Mouse (Mus musculus) lung, embryonic 16.5 days (tissue): ENCODE results near the gene Mtrex. TPM values are rescaled to one million over a fixed set of nuclear protein-coding genes. Genes with fewer than 3 reads are reported as not detected.

Source experiments
- ATAC-seq: fragments of 200-750 bp; cut with Nextera tagmentation; 2 replicates; pipeline ENCODE4 v1.8.0; 2017; ENCODE audit warnings: low read depth, mild to moderate bottlenecking, moderate library complexity
- H3K27ac ChIP-seq: fragments of 300-500 bp; sonication (generic); 2 replicates; pipeline ENCODE4 v1.5.1; 2014; ENCODE audit warnings: mild to moderate bottlenecking, control low read depth, low read length
- H3K27me3 ChIP-seq: fragments of 300-500 bp; sonication (generic); 2 replicates; pipeline ENCODE4 v1.6.1; 2014; ENCODE audit warnings: low read depth, low read length, mixed read lengths; ENCODE audit not compliant: control insufficient read depth, insufficient read depth
- H3K36me3 ChIP-seq: fragments of 300-500 bp; sonication (generic); 2 replicates; pipeline ENCODE4 v1.6.1; 2014; ENCODE audit warnings: low read length; ENCODE audit not compliant: control insufficient read depth, insufficient read depth
- H3K4me1 ChIP-seq: fragments of 300-500 bp; sonication (generic); replicated peaks from 2 replicates; pipeline ENCODE4 v1.6.1; 2014; ENCODE audit warnings: low read length, mixed read lengths; ENCODE audit not compliant: control insufficient read depth, insufficient read depth
- H3K4me2 ChIP-seq: fragments of 300-500 bp; sonication (generic); 2 replicates; pipeline ENCODE4 v1.6.1; 2014; ENCODE audit warnings: low read depth, low read length, control low read depth
- H3K4me3 ChIP-seq: fragments of 300-500 bp; sonication (generic); 2 replicates; pipeline ENCODE4 v1.5.1; 2014; ENCODE audit warnings: mild to moderate bottlenecking, low read length, control low read depth
- H3K9ac ChIP-seq: fragments of 300-500 bp; sonication (generic); 2 replicates; pipeline ENCODE4 v1.6.1; 2014; ENCODE audit warnings: low read length, control low read depth
- H3K9me3 ChIP-seq: fragments of 300-500 bp; sonication (generic); 2 replicates; pipeline ENCODE4 v1.6.1; 2016; ENCODE audit warnings: low read length; ENCODE audit not compliant: control insufficient read depth
- WGBS: fragments of 180-500 bp; shearing (Covaris S2); extraction: QIAGEN DNeasy Blood & Tissue Kit; methylation state at CpG from one replicate; pipeline ENCODE4 v1.1.7; 2014; 5-methylcytosine and 5-hydroxymethylcytosine counted together
- polyA plus RNA-seq: library from polyadenylated mRNA; unstranded; fragments of >200 nt; fragmentation: Nextera tagmentation; extraction: Ambion mirVana; gene quantifications from 2 replicates; pipeline ENCODE4 v1.2.1, GENCODE M21; 2015

Mtrex gene
- polyA plus RNA-seq, 1 experiment from 2014 or later: 67.0 TPM

DNA sequence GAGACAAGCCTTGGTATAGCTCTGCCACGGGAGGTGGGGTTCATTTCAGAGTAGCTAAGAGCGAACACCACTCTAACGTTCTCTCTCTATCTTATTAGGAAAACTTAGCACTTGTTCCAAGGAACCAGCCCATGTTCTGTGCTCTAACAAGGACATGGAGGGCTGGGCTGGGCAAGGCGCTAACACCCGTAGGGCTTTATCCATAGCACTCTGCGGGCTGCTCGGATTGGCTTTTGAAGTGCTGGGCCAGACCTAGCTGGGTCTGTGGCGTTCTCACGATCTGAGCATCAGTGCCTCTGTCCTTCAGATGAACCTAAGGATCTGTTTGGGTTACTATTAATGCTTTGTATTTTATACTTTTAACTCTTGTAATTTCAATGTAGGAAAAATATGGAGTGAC, 66.3 kb downstream of the Mtrex start:
- peaks cover 10% of the 10 kb centered on the region for H3K4me1 ChIP-seq
- no peak overlapping the region for H3K9ac ChIP-seq
- ATAC-seq: no peak
- no peaks in the 10 kb centered on the region for H3K9me3 ChIP-seq
- no peaks in the 10 kb centered on the region for H3K27me3 ChIP-seq
- WGBS: 85% methylated on average over 9 of the region's 9 CpGs
- peaks cover 23% of the 10 kb centered on the region for H3K36me3 ChIP-seq
- H3K4me2 ChIP-seq: no peak overlapping the region
- no peak overlapping the region for H3K27ac ChIP-seq
- no peak overlapping the region for H3K4me3 ChIP-seq

DNA sequence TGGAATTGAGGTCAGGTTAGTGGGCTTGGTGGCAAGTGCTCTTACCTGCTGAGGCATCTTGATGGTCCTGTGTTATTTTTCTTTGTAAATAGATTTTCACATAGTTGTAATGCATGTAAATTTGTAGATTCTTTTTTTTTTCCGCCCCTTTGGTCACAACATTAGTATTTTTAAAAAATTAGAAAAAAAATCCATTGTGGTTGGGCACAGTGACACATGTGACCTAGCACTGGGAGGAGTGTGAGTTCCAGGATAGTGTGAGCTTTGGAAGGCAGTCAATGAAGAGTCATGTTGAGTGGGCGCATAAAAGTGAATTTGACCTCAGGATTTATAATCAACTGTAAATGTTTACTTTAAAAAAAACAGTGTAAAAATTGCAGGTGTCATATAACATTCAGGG, 66.8 kb downstream of the Mtrex start:
- H3K36me3 ChIP-seq: peaks cover 18% of the 10 kb centered on the region

DNA sequence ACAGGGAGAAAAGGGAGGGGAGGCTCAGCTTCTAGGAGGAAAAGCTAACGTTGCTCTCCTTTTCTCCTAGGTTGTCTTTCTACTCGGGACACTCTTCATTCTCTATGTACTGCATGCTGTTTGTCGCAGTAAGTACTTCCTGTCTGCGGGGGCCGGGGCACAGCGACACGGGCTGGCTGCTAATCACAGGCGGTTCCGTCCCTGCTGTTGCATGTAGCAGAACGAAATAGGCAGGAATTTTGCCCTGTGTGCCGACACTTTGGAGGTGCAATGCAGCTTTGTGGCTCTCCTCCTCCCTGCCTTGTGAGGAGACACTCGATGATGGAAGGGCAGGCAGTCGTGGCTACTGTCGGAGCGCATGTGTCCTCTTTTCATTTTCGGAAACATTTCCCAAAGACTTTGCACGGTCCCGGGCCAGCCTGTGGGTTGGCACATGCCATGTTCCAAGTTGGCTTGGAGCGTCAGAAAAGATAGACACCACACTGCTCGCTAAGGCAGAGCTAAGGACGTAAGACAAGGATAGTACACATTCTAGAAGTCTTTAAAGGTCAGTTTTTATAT, 67.5 kb downstream of the Mtrex start:
- Histone ChIP-seq H3K4me1 (peaks cover 10% of the 10 kb centered on the region), H3K9me3 (no peaks in the 10 kb centered on the region), H3K27me3 (no peaks in the 10 kb centered on the region), H3K9ac (no peak overlapping the region), H3K4me2 (no peak overlapping the region), H3K4me3 (no peak overlapping the region), H3K27ac (no peak overlapping the region), H3K36me3 (peaks cover 15% of the 10 kb centered on the region)
- WGBS: 86% methylated on average over 21 of the region's 21 CpGs
- no peak for ATAC-seq

More for the DNA sequence above, 66.8 kb downstream of the Mtrex start:
- WGBS: 71% methylated on average over 2 of the region's 2 CpGs
- H3K27ac ChIP-seq: no peak overlapping the region
- no peak overlapping the region for H3K9ac ChIP-seq
- no peak overlapping the region for H3K4me2 ChIP-seq
- H3K9me3 ChIP-seq: no peaks in the 10 kb centered on the region
- no peak overlapping the region for H3K4me3 ChIP-seq
- peaks cover 10% of the 10 kb centered on the region for H3K4me1 ChIP-seq
- no peaks in the 10 kb centered on the region for H3K27me3 ChIP-seq
- no peak for ATAC-seq

DNA sequence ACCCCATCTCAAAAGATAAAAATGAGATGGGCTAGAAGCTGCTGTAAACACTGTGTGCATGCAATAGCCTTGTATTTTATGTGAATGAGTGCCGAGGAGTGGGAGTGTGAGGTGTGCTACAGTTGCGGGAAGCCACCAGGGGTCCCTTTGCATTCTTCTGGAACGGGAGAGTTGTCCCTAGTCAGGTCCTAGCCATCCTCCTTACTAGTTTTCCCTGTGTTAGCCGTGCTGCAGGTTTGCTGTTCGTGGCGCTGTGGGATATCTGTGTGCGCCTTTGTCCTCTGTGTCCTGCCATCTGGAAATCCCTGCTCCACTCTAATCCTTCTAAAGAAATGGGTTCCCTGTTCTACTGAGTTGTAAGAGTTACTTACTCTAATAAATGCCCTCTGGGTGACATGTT, 69.3 kb downstream of the Mtrex start:
- Histone ChIP-seq H3K9me3 (no peaks in the 10 kb centered on the region), H3K9ac (no peak overlapping the region), H3K27me3 (no peaks in the 10 kb centered on the region), H3K4me1 (peaks cover 10% of the 10 kb centered on the region), H3K4me2 (no peak overlapping the region), H3K36me3 (peaks cover 15% of the 10 kb centered on the region), H3K27ac (no peak overlapping the region), H3K4me3 (no peak overlapping the region)
- 87% methylated on average over 7 of the region's 7 CpGs for WGBS
- ATAC-seq: no peak

DNA sequence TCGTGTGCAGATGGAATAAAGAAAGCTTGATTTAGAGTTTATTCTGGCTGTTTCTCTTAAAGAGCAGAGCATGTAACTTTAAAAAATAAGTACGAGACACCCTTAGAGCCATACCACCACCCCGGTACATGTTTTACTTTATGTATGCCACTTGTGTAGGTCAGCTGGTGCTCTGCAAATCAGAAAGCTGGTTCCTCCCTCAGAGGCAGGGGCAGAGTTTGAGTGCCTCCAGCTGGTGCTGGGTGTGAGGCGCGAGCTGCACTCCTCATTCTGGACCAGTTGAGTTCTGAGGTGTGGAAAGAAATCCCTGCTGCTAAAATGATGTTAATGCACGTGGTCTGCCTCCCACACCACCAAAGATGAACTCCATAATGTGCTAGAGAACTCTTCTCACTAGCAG, 72.8 kb downstream of the Mtrex start:
- Histone ChIP-seq H3K36me3 (peaks cover 10% of the 10 kb centered on the region), H3K9ac (no peak overlapping the region), H3K9me3 (no peaks in the 10 kb centered on the region), H3K4me1 (no peaks in the 10 kb centered on the region; the same call in 1 of the 2 replicates), H3K4me3 (no peak overlapping the region), H3K27me3 (no peaks in the 10 kb centered on the region), H3K4me2 (no peak overlapping the region), H3K27ac (no peak overlapping the region)
- WGBS: 56% methylated on average over 6 of the region's 6 CpGs
- no peak for ATAC-seq

DNA sequence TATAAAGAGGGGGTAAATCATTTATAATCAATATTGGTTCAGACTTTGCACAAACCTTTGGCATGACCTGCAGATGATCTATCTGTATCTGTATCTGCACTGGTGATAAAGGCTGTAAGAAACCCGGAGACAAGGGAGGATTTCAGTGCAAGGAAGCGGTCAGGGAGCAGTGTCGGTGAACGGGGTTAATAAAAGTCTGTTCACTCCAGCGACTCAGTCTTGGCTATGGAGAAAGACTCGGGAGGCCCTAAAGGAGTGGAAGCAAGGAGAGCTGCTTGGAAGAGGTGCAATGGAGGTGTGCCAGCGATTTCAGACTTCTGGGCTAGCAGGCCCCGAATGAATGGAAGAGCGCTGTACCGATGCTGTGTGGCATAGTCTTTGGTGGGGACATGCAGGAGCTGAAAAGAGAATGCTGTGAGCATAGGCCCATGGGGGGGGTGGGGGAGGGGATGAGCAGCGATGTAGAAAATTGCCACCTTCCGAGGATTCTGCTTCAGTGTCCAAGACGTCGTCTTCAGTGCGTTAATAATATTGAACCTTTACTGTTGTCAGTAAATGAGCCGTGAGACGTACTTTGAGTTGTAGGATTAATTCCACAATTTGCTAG, 73.4 kb downstream of the Mtrex start:
- H3K4me1 ChIP-seq: no peaks in the 10 kb centered on the region; the same call in 1 of the 2 replicates
- H3K36me3 ChIP-seq: peaks cover 9% of the 10 kb centered on the region
- no peak overlapping the region for H3K4me2 ChIP-seq
- no peak overlapping the region for H3K9ac ChIP-seq
- WGBS: 76% methylated on average over 17 of the region's 17 CpGs
- H3K27me3 ChIP-seq: no peaks in the 10 kb centered on the region
- ATAC-seq: no peak
- no peak overlapping the region for H3K27ac ChIP-seq
- no peak overlapping the region for H3K4me3 ChIP-seq
- H3K9me3 ChIP-seq: no peaks in the 10 kb centered on the region

DNA sequence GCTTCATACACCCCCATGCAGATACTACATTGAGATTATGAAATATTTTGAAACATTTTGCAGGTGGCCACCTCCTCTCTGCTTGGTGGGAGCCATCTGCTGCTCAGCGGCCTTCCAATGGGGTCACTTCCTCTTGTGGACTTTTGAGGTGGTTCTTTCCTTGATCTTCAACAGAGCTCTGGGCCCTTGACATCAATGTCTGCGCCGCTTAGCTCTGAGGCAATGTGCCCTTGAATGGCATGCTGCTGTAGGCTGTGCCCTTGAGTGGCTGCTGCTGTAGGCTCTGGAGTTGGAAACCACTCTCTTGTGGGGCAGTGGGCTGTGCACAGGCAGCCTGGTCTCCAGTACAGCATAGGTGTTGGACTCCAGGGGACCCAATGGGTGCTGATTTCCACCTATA, 81.3 kb downstream of the Mtrex start:
- Histone ChIP-seq H3K9ac (no peak overlapping the region), H3K4me2 (no peak overlapping the region), H3K4me1 (no peaks in the 10 kb centered on the region; the same call in 1 of the 2 replicates), H3K27me3 (no peaks in the 10 kb centered on the region), H3K4me3 (no peak overlapping the region), H3K36me3 (peaks cover 11% of the 10 kb centered on the region), H3K27ac (no peak overlapping the region), H3K9me3 (no peaks in the 10 kb centered on the region; the same call in 1 of the 2 replicates)
- ATAC-seq: no peak
- 92% methylated on average over 3 of the region's 3 CpGs for WGBS

DNA sequence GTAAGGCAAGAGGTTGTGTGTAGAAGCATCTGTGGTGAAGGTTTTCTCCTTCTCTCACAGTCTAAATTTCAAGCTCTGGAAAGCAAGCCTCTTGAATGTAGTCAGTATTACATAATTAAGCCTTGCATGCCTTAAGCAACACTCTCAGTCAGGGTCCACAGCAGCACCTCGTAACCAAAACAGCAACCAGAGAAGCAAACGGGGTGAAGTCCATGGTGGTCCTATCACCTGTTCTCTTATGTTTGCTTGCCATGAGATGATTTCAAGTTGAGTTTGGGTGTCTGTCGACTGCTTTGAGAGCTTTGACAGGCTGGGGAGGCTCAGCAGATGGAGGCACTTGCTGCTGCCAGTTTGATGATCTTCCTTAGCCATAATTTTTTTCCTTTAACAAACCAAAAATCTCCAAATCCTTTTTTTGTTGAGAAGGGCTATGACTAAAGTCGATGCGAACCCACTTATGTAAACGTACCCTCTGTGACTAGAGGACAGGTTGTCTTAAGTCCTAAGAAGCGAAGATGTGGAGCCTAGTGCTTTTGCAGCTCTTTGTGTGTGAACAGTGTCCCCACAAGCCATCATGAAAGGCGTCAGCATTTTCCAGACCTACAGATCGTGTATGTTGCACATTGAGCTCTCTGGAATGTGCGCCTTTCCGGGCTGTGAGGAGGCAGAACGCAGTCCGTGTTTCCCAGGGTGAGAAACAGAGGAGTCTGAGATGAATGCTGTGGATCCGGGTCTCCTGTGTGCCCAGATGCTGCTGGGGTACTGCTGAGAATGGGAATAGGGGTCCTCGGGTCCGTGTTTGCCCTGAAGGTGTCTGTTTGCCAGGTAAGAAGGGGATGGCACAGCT, 86.7 kb downstream of the Mtrex start:
- Histone ChIP-seq H3K4me1 (no peaks in the 10 kb centered on the region), H3K27ac (no peak overlapping the region), H3K9ac (no peak overlapping the region), H3K36me3 (peaks cover 10% of the 10 kb centered on the region), H3K4me3 (no peak overlapping the region), H3K9me3 (no peaks in the 10 kb centered on the region; the same call in 1 of the 2 replicates), H3K4me2 (no peak overlapping the region), H3K27me3 (no peaks in the 10 kb centered on the region)
- 84% methylated on average over 16 of the region's 16 CpGs for WGBS
- no peak for ATAC-seq

DNA sequence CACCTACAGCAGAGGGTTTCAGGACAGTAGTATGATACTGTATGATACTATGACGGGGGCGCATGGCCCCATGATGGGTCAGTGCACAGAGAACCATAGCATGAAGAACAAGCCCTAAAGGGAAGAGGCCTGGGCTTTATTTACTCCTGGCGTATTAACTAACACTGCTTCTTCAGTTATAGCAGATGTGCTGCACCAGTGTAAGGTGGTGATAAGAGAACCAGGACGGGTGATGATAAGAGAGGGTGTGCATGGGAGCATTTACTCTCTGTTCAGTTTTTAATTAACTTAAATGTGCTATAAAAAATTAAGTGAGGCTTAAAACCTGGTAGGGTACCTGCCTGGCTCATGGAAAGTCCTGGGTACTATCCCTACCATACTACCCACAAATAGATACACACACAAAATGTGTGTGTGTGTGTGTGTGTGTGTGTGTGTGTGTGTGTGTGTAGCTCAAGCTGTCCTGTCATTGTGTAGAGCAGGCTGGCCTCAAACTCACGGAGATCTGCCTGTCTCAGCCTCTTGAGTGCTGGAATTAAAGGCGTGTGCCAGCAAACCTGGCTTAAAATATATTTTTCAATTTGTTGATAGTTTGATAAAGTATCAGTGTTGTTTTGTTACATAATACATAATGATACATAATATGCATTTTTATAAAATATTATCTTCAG, 88.5 kb downstream of the Mtrex start:
- 93% methylated on average over 6 of the region's 6 CpGs for WGBS
- H3K27ac ChIP-seq: no peak overlapping the region
- H3K9me3 ChIP-seq: no peaks in the 10 kb centered on the region
- H3K4me1 ChIP-seq: peaks cover 2% of the 10 kb centered on the region; the same call in 1 of the 2 replicates
- no peak overlapping the region for H3K9ac ChIP-seq
- H3K4me2 ChIP-seq: no peak overlapping the region
- H3K36me3 ChIP-seq: no peaks in the 10 kb centered on the region; the same call in none of the 2 replicates
- no peak overlapping the region for H3K4me3 ChIP-seq
- ATAC-seq: no peak
- no peaks in the 10 kb centered on the region for H3K27me3 ChIP-seq
